Mouse (Mus musculus) frontal cortex, postnatal 10 days (tissue): ENCODE measurements at regions not wholly inside any gene's neighbourhood (a gene's known extent, or its start where the extent isn't known, plus 50 kb on each side); places are given as distances from the start of the nearest gene placed in this dataset.

ENCODE experiments used
- DNase-seq, 2 experiments: peaks; one replicate each; pipeline ENCODE4 v3.0.0; 2022; ENCODE audit warnings: low spot score in 2 of 2, mixed read lengths in 1 of 2

GRCm38 (mm10) chr10:68606848-68607247 is 65.2 kb upstream of the Cabcoco1 start:
- peak; percentile 9 to 14 for DNase-seq

- no peak for DNase-seq
Measured at GRCm38 (mm10) chr10:68611906-68612305, 70.2 kb upstream of the Cabcoco1 start.

- DNase-seq, result no peak
Measured at GRCm38 (mm10) chr10:68612727-68613126, 71.0 kb upstream of the Cabcoco1 start.

GRCm38 (mm10) chr10:68623786-68624185 is 82.1 kb upstream of the Cabcoco1 start:
- no peak for DNase-seq

GRCm38 (mm10) chr10:68625329-68625728 is 83.6 kb upstream of the Cabcoco1 start:
- no peak for DNase-seq

GRCm38 (mm10) chr10:68625752-68626151 is 84.1 kb upstream of the Cabcoco1 start:
- DNase-seq, result no peak

GRCm38 (mm10) chr10:68629486-68629885 is 87.8 kb upstream of the Cabcoco1 start:
- DNase-seq, result no peak

GRCm38 (mm10) chr10:68633180-68633579 is 90.3 kb upstream of the Tmem26 start:
- no peak for DNase-seq

GRCm38 (mm10) chr10:68652700-68653099 is 70.7 kb upstream of the Tmem26 start:
- no peak for DNase-seq

GRCm38 (mm10) chr10:68655491-68655890 is 68.0 kb upstream of the Tmem26 start:
- DNase-seq, result no peak

- no peak for DNase-seq
Measured at GRCm38 (mm10) chr10:68666094-68666493, 57.4 kb upstream of the Tmem26 start.

DNA sequence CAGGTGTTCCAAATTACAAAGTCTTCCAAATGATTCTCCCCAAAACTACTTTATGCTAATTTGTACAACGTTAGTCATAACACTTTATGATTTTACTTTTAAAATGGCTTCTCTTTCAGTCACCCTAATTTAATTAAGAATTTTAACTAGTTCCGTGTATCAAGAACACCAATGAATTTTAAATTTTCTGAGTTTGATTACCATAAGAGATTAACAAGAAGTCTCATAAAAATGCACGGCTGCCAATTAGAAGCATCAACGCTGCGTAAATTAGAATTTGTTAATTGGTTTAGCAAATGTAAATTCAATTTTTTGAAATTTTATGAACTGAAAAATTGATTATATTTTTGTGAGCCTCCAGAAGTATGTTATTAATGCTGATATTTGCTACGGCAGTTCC is 54.1 kb upstream of the Tmem26 start:
- no peak for DNase-seq

GRCm38 (mm10) chr10:68669992-68670391 is 53.5 kb upstream of the Tmem26 start:
- no peak for DNase-seq

- no peak for DNase-seq
Measured at GRCm38 (mm10) chr10:68672291-68672690, 51.2 kb upstream of the Tmem26 start.

- no peak for DNase-seq
Measured at GRCm38 (mm10) chr10:68673102-68673872, 50.2 kb upstream of the Tmem26 start.
